Mouse (Mus musculus) hindbrain, embryonic 15.5 days (tissue): ENCODE results near the gene Sspo. TPM values are rescaled to one million over a fixed set of nuclear protein-coding genes. Genes with fewer than 3 reads are reported as not detected.

Source experiments
- ATAC-seq: fragments of 200-750 bp; cut with Nextera tagmentation; 2 replicates; pipeline ENCODE4 v1.8.0; 2017; ENCODE audit warnings: low read depth, moderate number of reproducible peaks, moderate TSS enrichment; ENCODE audit not compliant: low FRiP score
- H3K27ac ChIP-seq: fragments of 300-500 bp; sonication (generic); replicated peaks from 2 replicates; pipeline ENCODE4 v1.5.1; 2015; ENCODE audit warnings: mild to moderate bottlenecking, inconsistent platforms
- H3K27me3 ChIP-seq: fragments of 300-500 bp; sonication (generic); 2 replicates; pipeline ENCODE4 v1.6.1; 2015; ENCODE audit warnings: control low read depth, inconsistent platforms
- H3K36me3 ChIP-seq: fragments of 300-500 bp; sonication (generic); 2 replicates; pipeline ENCODE4 v1.6.1; 2015; ENCODE audit warnings: control low read depth, inconsistent platforms
- H3K4me1 ChIP-seq: fragments of 300-500 bp; sonication (generic); replicated peaks from 2 replicates; pipeline ENCODE4 v1.6.1; 2015; ENCODE audit warnings: control low read depth, inconsistent platforms
- H3K4me2 ChIP-seq: fragments of 300-500 bp; sonication (generic); 2 replicates; pipeline ENCODE4 v1.6.1; 2015; ENCODE audit warnings: moderate library complexity, mild to moderate bottlenecking, inconsistent platforms
- H3K4me3 ChIP-seq: fragments of 300-500 bp; sonication (generic); 2 replicates; pipeline ENCODE4 v1.5.1; 2015; ENCODE audit warnings: mild to moderate bottlenecking, inconsistent platforms
- H3K9ac ChIP-seq: fragments of 300-500 bp; sonication (generic); 2 replicates; pipeline ENCODE4 v1.6.1; 2015; ENCODE audit warnings: inconsistent platforms
- H3K9me3 ChIP-seq: fragments of 300-500 bp; sonication (generic); 2 replicates; pipeline ENCODE4 v1.6.1; 2016; ENCODE audit warnings: control low read depth, inconsistent platforms
- whole genome bisulfite sequencing: fragments of 180-500 bp; shearing (Covaris S2); methylation state at CpG from one replicate; pipeline ENCODE4 v1.1.7; 2015; 5-methylcytosine and 5-hydroxymethylcytosine counted together
- polyA plus RNA-seq: library from polyadenylated mRNA; unstranded; fragments of >200 nt; fragmentation: Nextera tagmentation; extraction: Ambion mirVana; gene quantifications from 2 replicates; pipeline ENCODE4 v1.2.1, GENCODE M21; 2015

Gene Sspo
- 0.22 and 0.78 TPM in 2 replicates for polyA plus RNA-seq

- WGBS: 91% methylated on average over 1 of the region's 1 CpGs
- no peak for ATAC-seq
Observed at GRCm38 (mm10) chr6:48447929-48448328, at the start of gene Sspo. Gene Sspo (plus strand): TSS chr6:48448229.

GRCm38 (mm10) chr6:48399906-48400305 lies 48.1 kb upstream of the Sspo start:
- Histone ChIP-seq H3K27me3 (no peaks in the 10 kb centered on the region), H3K9me3 (no peaks in the 10 kb centered on the region), H3K9ac (no peak overlapping the region), H3K4me3 (no peak overlapping the region), H3K4me1 (peaks cover 32% of the 10 kb centered on the region), H3K27ac (no peak overlapping the region), H3K4me2 (no peak overlapping the region), H3K36me3 (peaks cover 8% of the 10 kb centered on the region)
- ATAC-seq: no peak
- 93% methylated on average over 5 of the region's 5 CpGs for WGBS

More at GRCm38 (mm10) chr6:48447929-48448328, at the start of gene Sspo:
- Histone ChIP-seq H3K9me3 (no peaks in the 10 kb centered on the region), H3K27ac (no peak within 1 kb of the TSS), H3K9ac (no peak within 1 kb of the TSS), H3K27me3 (no peaks in the 10 kb centered on the region), H3K4me1 (peaks cover 18% of the 10 kb centered on the region), H3K4me2 (no peak within 1 kb of the TSS), H3K36me3 (no peaks in the 10 kb centered on the region), H3K4me3 (no peak within 1 kb of the TSS)

- no peak overlapping the region for H3K27ac ChIP-seq
- no peaks in the 10 kb centered on the region for H3K9me3 ChIP-seq
- ATAC-seq: no peak
- H3K4me1 ChIP-seq: 0 out of 2 replicates have a peak, but pooled peaks cover 3% of the 10 kb centered on the region
- WGBS: 95% methylated on average over 5 of the region's 5 CpGs
- no peak overlapping the region for H3K9ac ChIP-seq
- H3K4me2 ChIP-seq: no peak overlapping the region
- H3K4me3 ChIP-seq: no peak overlapping the region
- peaks cover 46% of the 10 kb centered on the region for H3K36me3 ChIP-seq
- H3K27me3 ChIP-seq: no peaks in the 10 kb centered on the region
Observed at GRCm38 (mm10) chr6:48404071-48404470, 44.0 kb upstream of the Sspo start.

GRCm38 (mm10) chr6:48409726-48410343 lies 38.2 kb upstream of the Sspo start:
- no peaks in the 10 kb centered on the region for H3K4me1 ChIP-seq
- H3K9me3 ChIP-seq: no peaks in the 10 kb centered on the region
- H3K36me3 ChIP-seq: peaks cover 95% of the 10 kb centered on the region
- no peak overlapping the region for H3K4me3 ChIP-seq
- WGBS: 95% methylated on average over 4 of the region's 4 CpGs
- no peaks in the 10 kb centered on the region for H3K27me3 ChIP-seq
- no peak overlapping the region for H3K27ac ChIP-seq
- H3K4me2 ChIP-seq: no peak overlapping the region
- no peak for ATAC-seq
- H3K9ac ChIP-seq: no peak overlapping the region

- peaks cover 97% of the 10 kb centered on the region for H3K36me3 ChIP-seq
- no peaks in the 10 kb centered on the region for H3K9me3 ChIP-seq
- WGBS: 87% methylated on average over 3 of the region's 3 CpGs
- no peak overlapping the region for H3K4me2 ChIP-seq
- H3K27ac ChIP-seq: no peak overlapping the region
- H3K27me3 ChIP-seq: no peaks in the 10 kb centered on the region
- no peak for ATAC-seq
- no peak overlapping the region for H3K9ac ChIP-seq
- H3K4me1 ChIP-seq: no peaks in the 10 kb centered on the region
- no peak overlapping the region for H3K4me3 ChIP-seq
Observed at GRCm38 (mm10) chr6:48410551-48410950, 37.5 kb upstream of the Sspo start.

- Histone ChIP-seq H3K27me3 (no peaks in the 10 kb centered on the region), H3K4me2 (no peak overlapping the region), H3K4me1 (no peaks in the 10 kb centered on the region), H3K27ac (no peak overlapping the region), H3K9me3 (no peaks in the 10 kb centered on the region), H3K9ac (no peak overlapping the region), H3K36me3 (peaks cover 98% of the 10 kb centered on the region), H3K4me3 (no peak overlapping the region)
- WGBS: 92% methylated on average over 6 of the region's 6 CpGs
- no peak for ATAC-seq
Observed at GRCm38 (mm10) chr6:48411193-48412092, 36.6 kb upstream of the Sspo start.

GRCm38 (mm10) chr6:48412147-48412546 lies 35.9 kb upstream of the Sspo start:
- no peaks in the 10 kb centered on the region for H3K27me3 ChIP-seq
- no peak overlapping the region for H3K4me3 ChIP-seq
- no peak for ATAC-seq
- peaks cover 97% of the 10 kb centered on the region for H3K36me3 ChIP-seq
- H3K4me2 ChIP-seq: no peak overlapping the region
- H3K27ac ChIP-seq: no peak overlapping the region
- no peaks in the 10 kb centered on the region for H3K4me1 ChIP-seq
- no peaks in the 10 kb centered on the region for H3K9me3 ChIP-seq
- WGBS: 92% methylated on average over 4 of the region's 4 CpGs
- no peak overlapping the region for H3K9ac ChIP-seq

GRCm38 (mm10) chr6:48412662-48413061 lies 35.4 kb upstream of the Sspo start:
- Histone ChIP-seq H3K4me2 (no peak overlapping the region), H3K27ac (no peak overlapping the region), H3K27me3 (no peaks in the 10 kb centered on the region), H3K9ac (no peak overlapping the region), H3K9me3 (no peaks in the 10 kb centered on the region), H3K4me3 (no peak overlapping the region), H3K4me1 (no peaks in the 10 kb centered on the region), H3K36me3 (peaks cover 98% of the 10 kb centered on the region)
- WGBS: 94% methylated on average over 3 of the region's 3 CpGs
- ATAC-seq: no peak

- Histone ChIP-seq H3K4me2 (no peak overlapping the region), H3K36me3 (peaks cover 96% of the 10 kb centered on the region), H3K9me3 (no peaks in the 10 kb centered on the region), H3K9ac (no peak overlapping the region), H3K27ac (no peak overlapping the region), H3K4me1 (no peaks in the 10 kb centered on the region), H3K4me3 (no peak overlapping the region), H3K27me3 (no peaks in the 10 kb centered on the region)
- WGBS: 82% methylated on average over 10 of the region's 10 CpGs
- ATAC-seq: no peak
Observed at GRCm38 (mm10) chr6:48413081-48413480, 34.9 kb upstream of the Sspo start.

GRCm38 (mm10) chr6:48414886-48415285 lies 33.1 kb upstream of the Sspo start:
- Histone ChIP-seq H3K27ac (no peak overlapping the region), H3K4me2 (no peak overlapping the region), H3K9me3 (no peaks in the 10 kb centered on the region), H3K9ac (no peak overlapping the region), H3K36me3 (peaks cover 78% of the 10 kb centered on the region), H3K4me1 (no peaks in the 10 kb centered on the region), H3K27me3 (no peaks in the 10 kb centered on the region), H3K4me3 (no peak overlapping the region)
- whole genome bisulfite sequencing: 93% methylated on average over 1 of the region's 1 CpGs
- no peak for ATAC-seq

- H3K4me2 ChIP-seq: no peak overlapping the region
- no peaks in the 10 kb centered on the region for H3K4me1 ChIP-seq
- peaks cover 71% of the 10 kb centered on the region for H3K36me3 ChIP-seq
- H3K27me3 ChIP-seq: no peaks in the 10 kb centered on the region
- no peaks in the 10 kb centered on the region for H3K9me3 ChIP-seq
- no peak overlapping the region for H3K9ac ChIP-seq
- WGBS: over 99% methylated on average over 7 of the region's 7 CpGs
- H3K4me3 ChIP-seq: no peak overlapping the region
- no peak overlapping the region for H3K27ac ChIP-seq
- ATAC-seq: no peak
Observed at GRCm38 (mm10) chr6:48415636-48416035, 32.4 kb upstream of the Sspo start.

- peaks cover 62% of the 10 kb centered on the region for H3K36me3 ChIP-seq
- no peaks in the 10 kb centered on the region for H3K27me3 ChIP-seq
- no peak overlapping the region for H3K27ac ChIP-seq
- H3K9me3 ChIP-seq: no peaks in the 10 kb centered on the region
- H3K4me3 ChIP-seq: no peak overlapping the region
- H3K4me2 ChIP-seq: no peak overlapping the region
- H3K4me1 ChIP-seq: no peaks in the 10 kb centered on the region
- no peak overlapping the region for H3K9ac ChIP-seq
- no peak for ATAC-seq
- WGBS: 87% methylated on average over 2 of the region's 2 CpGs
Observed at GRCm38 (mm10) chr6:48416486-48416885, 31.5 kb upstream of the Sspo start.
